Mouse (Mus musculus): ENCODE results near the gene Rps6ka2. TPM values are rescaled to one million over a fixed set of nuclear protein-coding genes. Genes with fewer than 3 reads are reported as not detected.
A peak's percentile ranks its signal among the peaks of the same experiment; 100 is the strongest.

The Rps6ka2 gene
- polyA plus RNA-seq, 1 experiment = 15.6 TPM

- H3K4me1 ChIP-seq (ENCODE audit: control insufficient read depth, insufficient read depth, low read length) = no peaks in the 10 kb centered on the region
- no peak for TF ChIP-seq CTCF (IDR thresholded peaks at IDR 0.05; ENCODE audit: control insufficient read depth, insufficient read depth, insufficient replicate concordance, low read depth, low read length)
- TF ChIP-seq POLR2A (IDR thresholded peaks at IDR 0.05; ENCODE audit: control insufficient read depth, low read depth, low read length) = no peak
- H3K36me3 ChIP-seq (ENCODE audit: control insufficient read depth, insufficient read depth, low read length) = no peaks in the 10 kb centered on the region
- H3K27me3 ChIP-seq (ENCODE audit: control insufficient read depth, insufficient read depth, low read length) = no peaks in the 10 kb centered on the region
- no peak overlapping the region for H3K27ac ChIP-seq (ENCODE audit: control insufficient read depth, insufficient read depth, low read depth, low read length)
- H3K4me3 ChIP-seq (ENCODE audit: control insufficient read depth, low read depth, low read length) = no peak overlapping the region
Observed at GRCm38 (mm10) chr17:7245078-7245477, 75.2 kb downstream of the Rps6ka2 start.

- no peaks in the 10 kb centered on the region for H3K27me3 ChIP-seq (ENCODE audit: control insufficient read depth, insufficient read depth, low read length)
- no peak overlapping the region for H3K27ac ChIP-seq (ENCODE audit: control insufficient read depth, insufficient read depth, low read depth, low read length)
- H3K36me3 ChIP-seq (ENCODE audit: control insufficient read depth, insufficient read depth, low read length) = no peaks in the 10 kb centered on the region
- H3K4me1 ChIP-seq (ENCODE audit: control insufficient read depth, insufficient read depth, low read length) = no peaks in the 10 kb centered on the region
- no peak overlapping the region for H3K4me3 ChIP-seq (ENCODE audit: control insufficient read depth, low read depth, low read length)
- TF ChIP-seq POLR2A (IDR thresholded peaks at IDR 0.05; ENCODE audit: control insufficient read depth, low read depth, low read length) (no peak), CTCF (IDR thresholded peaks at IDR 0.05; ENCODE audit: control insufficient read depth, insufficient read depth, insufficient replicate concordance, low read depth, low read length) (no peak)
Observed at GRCm38 (mm10) chr17:7246893-7247556, 77.1 kb downstream of the Rps6ka2 start.

GRCm38 (mm10) chr17:7250373-7250772, 80.5 kb downstream of the Rps6ka2 start:
- TF ChIP-seq POLR2A (IDR thresholded peaks at IDR 0.05; ENCODE audit: control insufficient read depth, low read depth, low read length) (no peak), CTCF (IDR thresholded peaks at IDR 0.05; ENCODE audit: control insufficient read depth, insufficient read depth, insufficient replicate concordance, low read depth, low read length) (no peak)
- H3K36me3 ChIP-seq (ENCODE audit: control insufficient read depth, insufficient read depth, low read length) = no peaks in the 10 kb centered on the region
- no peaks in the 10 kb centered on the region; the same call in 1 of the 2 replicates for H3K4me1 ChIP-seq (ENCODE audit: control insufficient read depth, insufficient read depth, low read length)

GRCm38 (mm10) chr17:7257208-7257607, 87.3 kb downstream of the Rps6ka2 start:
- no peak overlapping the region for H3K4me3 ChIP-seq (ENCODE audit: control insufficient read depth, low read depth, low read length)
- TF ChIP-seq POLR2A (IDR thresholded peaks at IDR 0.05; ENCODE audit: control insufficient read depth, low read depth, low read length) = no peak
- no peak for TF ChIP-seq CTCF (IDR thresholded peaks at IDR 0.05; ENCODE audit: control insufficient read depth, insufficient read depth, insufficient replicate concordance, low read depth, low read length)
- no peak overlapping the region for H3K27ac ChIP-seq (ENCODE audit: control insufficient read depth, insufficient read depth, low read depth, low read length)
- H3K4me1 ChIP-seq (ENCODE audit: control insufficient read depth, insufficient read depth, low read length) = no peaks in the 10 kb centered on the region; the same call in 1 of the 2 replicates
- H3K27me3 ChIP-seq (ENCODE audit: control insufficient read depth, insufficient read depth, low read length) = no peaks in the 10 kb centered on the region
- no peaks in the 10 kb centered on the region for H3K36me3 ChIP-seq (ENCODE audit: control insufficient read depth, insufficient read depth, low read length)

More at GRCm38 (mm10) chr17:7250373-7250772, 80.5 kb downstream of the Rps6ka2 start:
- Histone ChIP-seq H3K27ac (ENCODE audit: control insufficient read depth, insufficient read depth, low read depth, low read length) (no peak overlapping the region), H3K27me3 (ENCODE audit: control insufficient read depth, insufficient read depth, low read length) (no peaks in the 10 kb centered on the region), H3K4me3 (ENCODE audit: control insufficient read depth, low read depth, low read length) (no peak overlapping the region)

GRCm38 (mm10) chr17:7258748-7259359, 88.9 kb downstream of the Rps6ka2 start:
- peak overlapping the region; percentile 74 for H3K27ac ChIP-seq (ENCODE audit: control insufficient read depth, insufficient read depth, low read depth, low read length)
- H3K4me3 ChIP-seq (ENCODE audit: control insufficient read depth, low read depth, low read length) = no peak overlapping the region
- H3K4me1 ChIP-seq (ENCODE audit: control insufficient read depth, insufficient read depth, low read length) = no peaks in the 10 kb centered on the region; the same call in 1 of the 2 replicates
- no peaks in the 10 kb centered on the region for H3K27me3 ChIP-seq (ENCODE audit: control insufficient read depth, insufficient read depth, low read length)
- H3K36me3 ChIP-seq (ENCODE audit: control insufficient read depth, insufficient read depth, low read length) = no peaks in the 10 kb centered on the region
- TF ChIP-seq CTCF (IDR thresholded peaks at IDR 0.05; ENCODE audit: control insufficient read depth, insufficient read depth, insufficient replicate concordance, low read depth, low read length) (no peak), POLR2A (IDR thresholded peaks at IDR 0.05; ENCODE audit: control insufficient read depth, low read depth, low read length) (no peak)

GRCm38 (mm10) chr17:7260360-7260759, 90.4 kb downstream of the Rps6ka2 start:
- Histone ChIP-seq H3K4me1 (ENCODE audit: control insufficient read depth, insufficient read depth, low read length) (no peaks in the 10 kb centered on the region), H3K27ac (ENCODE audit: control insufficient read depth, insufficient read depth, low read depth, low read length) (peak overlapping the region; percentile 76), H3K36me3 (ENCODE audit: control insufficient read depth, insufficient read depth, low read length) (no peaks in the 10 kb centered on the region), H3K27me3 (ENCODE audit: control insufficient read depth, insufficient read depth, low read length) (no peaks in the 10 kb centered on the region), H3K4me3 (ENCODE audit: control insufficient read depth, low read depth, low read length) (no peak overlapping the region)
- TF ChIP-seq POLR2A (IDR thresholded peaks at IDR 0.05; ENCODE audit: control insufficient read depth, low read depth, low read length) (no peak), CTCF (IDR thresholded peaks at IDR 0.05; ENCODE audit: control insufficient read depth, insufficient read depth, insufficient replicate concordance, low read depth, low read length) (no peak)

- TF ChIP-seq POLR2A (IDR thresholded peaks at IDR 0.05; ENCODE audit: control insufficient read depth, low read depth, low read length) = no peak
- TF ChIP-seq CTCF (IDR thresholded peaks at IDR 0.05; ENCODE audit: control insufficient read depth, insufficient read depth, insufficient replicate concordance, low read depth, low read length) = no peak
- no peak overlapping the region; the same call in 1 of the 2 replicates for H3K27ac ChIP-seq (ENCODE audit: control insufficient read depth, insufficient read depth, low read depth, low read length)
- no peaks in the 10 kb centered on the region for H3K36me3 ChIP-seq (ENCODE audit: control insufficient read depth, insufficient read depth, low read length)
- H3K4me3 ChIP-seq (ENCODE audit: control insufficient read depth, low read depth, low read length) = no peak overlapping the region
- no peaks in the 10 kb centered on the region for H3K27me3 ChIP-seq (ENCODE audit: control insufficient read depth, insufficient read depth, low read length)
- H3K4me1 ChIP-seq (ENCODE audit: control insufficient read depth, insufficient read depth, low read length) = no peaks in the 10 kb centered on the region
Observed at GRCm38 (mm10) chr17:7262056-7262455, 92.1 kb downstream of the Rps6ka2 start.

All from testis, adult 2 months (tissue).